Mouse (Mus musculus): ENCODE measurements around the gene Hacl1. TPM values are rescaled to one million over a fixed set of nuclear protein-coding genes. Genes with fewer than 3 reads are reported as not detected.
"Not testable (repeated sequence)": the region's sequence is repeated elsewhere in the genome, so short reads cannot be mapped to it uniquely, and the experiment has no call there.

Gene Hacl1
- total and polyA plus RNA-seq, 2 experiments = 631 to 647 TPM

GRCm38 (mm10) chr14:31617997-31618396, 23.1 kb downstream of the Hacl1 start:
- H3K9ac ChIP-seq (ENCODE audit: low read depth, low read length) = no peak overlapping the region
- 83% methylated on average over 3 of the region's 3 CpGs for WGBS
- H3K27ac ChIP-seq (replicated peaks; ENCODE audit: insufficient read depth, low read depth, low read length) = no peak overlapping the region
- no peaks in the 10 kb centered on the region for H3K4me1 ChIP-seq (ENCODE audit: control insufficient read depth, insufficient read depth, low read length)
- peaks cover 90% of the 10 kb centered on the region for H3K36me3 ChIP-seq (ENCODE audit: control insufficient read depth, insufficient read depth, low read length)
- TF ChIP-seq POLR2A (IDR thresholded peaks at IDR 0.05; ENCODE audit: extremely low read depth, insufficient read depth, low read length) (no peak), CTCF (IDR thresholded peaks at IDR 0.05; ENCODE audit: low read depth, low read length) (no peak)
- H3K4me3 ChIP-seq (ENCODE audit: insufficient read depth, low read depth, low read length) = no peak overlapping the region
- no peak for DNase-seq (ENCODE audit: extremely low read depth, low read depth, low spot score)
- no peaks in the 10 kb centered on the region for H3K27me3 ChIP-seq (ENCODE audit: control insufficient read depth, insufficient read depth, low read length)
- H3K79me2 ChIP-seq (ENCODE audit: control insufficient read depth, insufficient read depth, low read length) = no peaks in the 10 kb centered on the region

- Histone ChIP-seq H3K79me2 (ENCODE audit: control insufficient read depth, insufficient read depth, low read length) (no peaks in the 10 kb centered on the region), H3K36me3 (ENCODE audit: control insufficient read depth, insufficient read depth, low read length) (peaks cover 91% of the 10 kb centered on the region), H3K9ac (ENCODE audit: low read depth, low read length) (no peak overlapping the region), H3K27ac (replicated peaks; ENCODE audit: insufficient read depth, low read depth, low read length) (no peak overlapping the region), H3K4me3 (ENCODE audit: insufficient read depth, low read depth, low read length) (no peak overlapping the region), H3K4me1 (ENCODE audit: control insufficient read depth, insufficient read depth, low read length) (no peaks in the 10 kb centered on the region), H3K27me3 (ENCODE audit: control insufficient read depth, insufficient read depth, low read length) (no peaks in the 10 kb centered on the region)
- TF ChIP-seq CTCF (IDR thresholded peaks at IDR 0.05; ENCODE audit: low read depth, low read length) (no peak), POLR2A (IDR thresholded peaks at IDR 0.05; ENCODE audit: extremely low read depth, insufficient read depth, low read length) (no peak)
- WGBS = 84% methylated on average over 9 of the region's 9 CpGs
- DNase-seq (ENCODE audit: extremely low read depth, low read depth, low spot score) = no peak
Observed at GRCm38 (mm10) chr14:31617204-31617603, 23.9 kb downstream of the Hacl1 start.

DNA sequence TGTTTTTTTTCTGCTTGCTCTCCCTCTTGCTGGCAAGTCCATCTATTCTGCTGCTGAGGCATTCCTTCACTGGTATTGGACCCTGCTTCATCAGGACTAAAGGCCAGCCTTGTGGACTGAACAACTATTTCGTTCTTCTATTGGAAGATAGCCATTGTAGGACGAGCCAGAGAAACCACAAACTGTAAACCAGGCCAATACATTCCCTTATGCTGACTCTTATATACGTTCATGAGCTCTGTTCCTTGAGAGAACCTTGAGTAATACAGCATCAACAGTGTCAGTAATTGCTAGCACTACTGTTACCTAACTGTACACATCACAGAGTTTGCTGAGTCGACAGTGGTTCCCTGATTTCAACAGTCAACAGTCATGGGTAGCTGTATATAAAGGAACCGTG, 27.4 kb downstream of the Hacl1 start:
- Histone ChIP-seq H3K27ac (replicated peaks; ENCODE audit: insufficient read depth, low read depth, low read length) (no peak overlapping the region), H3K4me3 (ENCODE audit: insufficient read depth, low read depth, low read length) (no peak overlapping the region), H3K4me1 (ENCODE audit: control insufficient read depth, insufficient read depth, low read length) (no peaks in the 10 kb centered on the region), H3K36me3 (ENCODE audit: control insufficient read depth, insufficient read depth, low read length) (peaks cover 91% of the 10 kb centered on the region), H3K79me2 (ENCODE audit: control insufficient read depth, insufficient read depth, low read length) (no peaks in the 10 kb centered on the region), H3K27me3 (ENCODE audit: control insufficient read depth, insufficient read depth, low read length) (no peaks in the 10 kb centered on the region), H3K9ac (ENCODE audit: low read depth, low read length) (no peak overlapping the region)
- TF ChIP-seq CTCF (IDR thresholded peaks at IDR 0.05; ENCODE audit: low read depth, low read length) (no peak), POLR2A (IDR thresholded peaks at IDR 0.05; ENCODE audit: extremely low read depth, insufficient read depth, low read length) (no peak)
- no peak for DNase-seq (ENCODE audit: extremely low read depth, low read depth, low spot score)
- WGBS = 62% methylated on average over 5 of the region's 5 CpGs

- no peaks in the 10 kb centered on the region for H3K27me3 ChIP-seq (ENCODE audit: control insufficient read depth, insufficient read depth, low read length)
- WGBS = 80% methylated on average over 4 of the region's 4 CpGs
- H3K9ac ChIP-seq (ENCODE audit: low read depth, low read length) = no peak overlapping the region
- peaks cover 89% of the 10 kb centered on the region for H3K36me3 ChIP-seq (ENCODE audit: control insufficient read depth, insufficient read depth, low read length)
- TF ChIP-seq CTCF (IDR thresholded peaks at IDR 0.05; ENCODE audit: low read depth, low read length) = peak; percentile 43; the same call in 1 of the 2 replicates
- TF ChIP-seq POLR2A (IDR thresholded peaks at IDR 0.05; ENCODE audit: extremely low read depth, insufficient read depth, low read length) = no peak
- H3K4me1 ChIP-seq (ENCODE audit: control insufficient read depth, insufficient read depth, low read length) = no peaks in the 10 kb centered on the region
- H3K4me3 ChIP-seq (ENCODE audit: insufficient read depth, low read depth, low read length) = no peak overlapping the region
- H3K79me2 ChIP-seq (ENCODE audit: control insufficient read depth, insufficient read depth, low read length) = no peaks in the 10 kb centered on the region
- H3K27ac ChIP-seq (replicated peaks; ENCODE audit: insufficient read depth, low read depth, low read length) = no peak overlapping the region
- no peak for DNase-seq (ENCODE audit: extremely low read depth, low read depth, low spot score)
Observed at GRCm38 (mm10) chr14:31611986-31612385, 29.1 kb downstream of the Hacl1 start.

GRCm38 (mm10) chr14:31605514-31605913, 35.6 kb downstream of the Hacl1 start:
- Histone ChIP-seq H3K27ac (replicated peaks; ENCODE audit: insufficient read depth, low read depth, low read length) (no peak overlapping the region), H3K79me2 (ENCODE audit: control insufficient read depth, insufficient read depth, low read length) (no peaks in the 10 kb centered on the region), H3K9ac (ENCODE audit: low read depth, low read length) (no peak overlapping the region), H3K4me1 (ENCODE audit: control insufficient read depth, insufficient read depth, low read length) (no peaks in the 10 kb centered on the region), H3K36me3 (ENCODE audit: control insufficient read depth, insufficient read depth, low read length) (peaks cover 63% of the 10 kb centered on the region), H3K4me3 (ENCODE audit: insufficient read depth, low read depth, low read length) (no peak overlapping the region), H3K27me3 (ENCODE audit: control insufficient read depth, insufficient read depth, low read length) (no peaks in the 10 kb centered on the region)
- WGBS = 70% methylated on average over 6 of the region's 6 CpGs
- DNase-seq (ENCODE audit: extremely low read depth, low read depth, low spot score) = no peak
- TF ChIP-seq POLR2A (IDR thresholded peaks at IDR 0.05; ENCODE audit: extremely low read depth, insufficient read depth, low read length) (no peak), CTCF (IDR thresholded peaks at IDR 0.05; ENCODE audit: low read depth, low read length) (peak; percentile 54)

- DNase-seq (ENCODE audit: extremely low read depth, low read depth, low spot score) = no peak
Observed at GRCm38 (mm10) chr14:31604916-31605315, 36.2 kb downstream of the Hacl1 start.

GRCm38 (mm10) chr14:31602616-31602979, 38.5 kb downstream of the Hacl1 start:
- not testable (repeated sequence) for DNase-seq (ENCODE audit: extremely low read depth, low read depth, low spot score)

More at GRCm38 (mm10) chr14:31604916-31605315, 36.2 kb downstream of the Hacl1 start:
- Histone ChIP-seq H3K27me3 (ENCODE audit: control insufficient read depth, insufficient read depth, low read length) (no peaks in the 10 kb centered on the region), H3K4me1 (ENCODE audit: control insufficient read depth, insufficient read depth, low read length) (no peaks in the 10 kb centered on the region), H3K36me3 (ENCODE audit: control insufficient read depth, insufficient read depth, low read length) (peaks cover 58% of the 10 kb centered on the region), H3K9ac (ENCODE audit: low read depth, low read length) (no peak overlapping the region), H3K79me2 (ENCODE audit: control insufficient read depth, insufficient read depth, low read length) (no peaks in the 10 kb centered on the region), H3K4me3 (ENCODE audit: insufficient read depth, low read depth, low read length) (no peak overlapping the region), H3K27ac (replicated peaks; ENCODE audit: insufficient read depth, low read depth, low read length) (no peak overlapping the region)
- TF ChIP-seq POLR2A (IDR thresholded peaks at IDR 0.05; ENCODE audit: extremely low read depth, insufficient read depth, low read length) = no peak
- TF ChIP-seq CTCF (IDR thresholded peaks at IDR 0.05; ENCODE audit: low read depth, low read length) = 0 out of 2 replicates have a peak, but pooled peaks have one; percentile 1
- 84% methylated on average over 5 of the region's 5 CpGs for WGBS

More at GRCm38 (mm10) chr14:31602616-31602979, 38.5 kb downstream of the Hacl1 start:
- H3K4me3 ChIP-seq (ENCODE audit: insufficient read depth, low read depth, low read length); H3K79me2 ChIP-seq (ENCODE audit: control insufficient read depth, insufficient read depth, low read length); H3K4me1 ChIP-seq (ENCODE audit: control insufficient read depth, insufficient read depth, low read length); H3K9ac ChIP-seq (ENCODE audit: low read depth, low read length); H3K27me3 ChIP-seq (ENCODE audit: control insufficient read depth, insufficient read depth, low read length); H3K27ac ChIP-seq (replicated peaks; ENCODE audit: insufficient read depth, low read depth, low read length): not testable (repeated sequence)
- H3K36me3 ChIP-seq (ENCODE audit: control insufficient read depth, insufficient read depth, low read length) = peaks cover 40% of the 10 kb centered on the region
- 86% methylated on average over 6 of the region's 6 CpGs for WGBS

Data from liver, adult 2 months (tissue).